Mouse (Mus musculus) megakaryocyte-erythroid progenitor cell, adult 5 weeks (primary cell): ENCODE measurements around the gene Dbnl. TPM values are rescaled to one million over a fixed set of nuclear protein-coding genes. Genes with fewer than 3 reads are reported as not detected.

ENCODE experiments used
- polyA plus RNA-seq: library from polyadenylated mRNA; stranded (reverse); fragments of >175 nt; gene quantifications from 2 replicates; pipeline ENCODE4 v1.2.3, GENCODE M21; 2012

The Dbnl gene
- polyA plus RNA-seq: 157 and 172 TPM in 2 replicates

DNA sequence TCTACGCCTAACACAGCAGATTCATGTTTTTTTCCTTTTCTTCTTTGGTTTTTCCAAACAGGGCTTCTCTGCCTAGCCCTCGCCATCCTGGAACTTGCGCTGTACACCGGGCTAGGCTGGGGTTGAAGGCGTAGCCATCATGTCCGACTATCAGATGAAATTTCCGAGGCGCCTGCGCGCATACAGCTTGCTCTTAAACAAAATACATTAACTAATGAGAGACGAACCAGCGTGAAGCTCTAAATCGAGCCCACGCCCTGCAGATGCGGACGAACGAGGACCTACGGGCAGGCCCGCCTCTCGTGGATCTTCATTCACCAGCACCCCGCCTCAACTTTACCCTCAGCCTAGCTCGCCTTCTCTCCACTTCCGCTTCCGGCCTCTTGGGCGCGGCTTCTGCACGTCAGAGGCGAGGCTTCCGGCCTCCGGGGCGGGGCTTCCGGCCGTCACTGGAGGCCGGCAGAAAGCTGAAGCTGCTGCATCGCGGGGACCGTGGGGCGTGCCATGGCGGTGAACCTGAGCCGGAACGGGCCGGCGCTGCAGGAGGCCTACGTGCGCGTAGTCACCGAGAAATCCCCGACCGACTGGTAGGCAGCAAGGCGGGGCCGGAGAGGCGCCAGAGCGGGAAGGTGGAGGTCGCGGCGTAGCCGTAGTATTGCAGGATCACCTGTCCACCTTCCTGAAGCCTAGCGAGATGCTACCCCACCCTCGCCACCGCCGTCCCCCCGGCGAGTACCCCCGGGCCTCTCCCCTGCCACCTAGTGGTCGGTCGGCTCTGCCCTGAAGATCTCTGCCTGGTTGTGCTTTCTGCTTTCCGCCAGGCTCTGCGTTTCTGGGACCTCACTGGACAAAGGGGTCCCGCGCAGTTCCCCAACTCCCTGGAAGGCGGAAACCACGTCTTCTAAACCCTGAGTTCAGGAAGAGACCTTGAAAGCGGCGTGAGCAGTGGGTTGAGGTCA lies at the start of gene Dbnl:
TSS of gene Dbnl (plus strand) at position 433 of the 959 bp plus-strand sequence.

DNA sequence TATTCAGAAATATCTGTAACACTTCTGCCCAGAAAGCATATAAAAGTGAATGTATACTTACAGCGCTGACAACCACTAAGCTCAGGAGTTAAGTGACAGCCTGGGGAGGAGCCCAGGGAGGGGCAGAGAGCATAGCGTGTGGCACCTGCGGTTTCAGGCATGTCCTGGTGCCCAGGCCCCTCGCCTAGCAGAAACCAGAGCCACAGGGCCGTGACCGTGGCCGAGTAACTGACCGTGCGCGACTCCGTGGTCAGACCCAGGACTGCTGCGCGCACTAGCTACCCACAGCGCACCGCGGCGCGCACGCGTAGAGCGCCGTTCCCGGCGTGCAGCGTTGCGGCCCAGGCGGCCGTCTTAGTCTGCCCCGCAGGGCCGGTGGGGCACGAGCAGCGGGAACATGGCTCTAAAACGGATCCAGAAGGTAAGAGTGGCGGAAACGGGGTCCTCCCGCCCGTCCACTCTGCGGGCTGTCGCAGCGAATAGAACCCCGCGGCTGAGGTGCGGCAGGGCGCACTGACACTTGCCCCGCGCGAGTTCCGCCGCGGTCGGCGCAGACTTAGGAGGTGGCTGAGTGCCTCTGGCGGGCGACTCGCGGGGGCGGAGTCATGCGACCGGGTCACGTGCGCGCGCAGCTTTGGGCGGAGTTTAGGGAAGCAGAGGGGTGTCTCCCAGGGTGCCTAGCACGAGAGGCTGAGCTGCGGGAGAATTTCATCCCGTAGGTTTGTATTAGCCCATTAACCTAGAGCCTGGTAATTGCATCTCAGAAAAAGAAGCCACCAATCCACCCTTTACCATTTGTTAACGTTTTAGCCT lies 26.3 kb upstream of the Dbnl start, which contains the start of gene Urgcp:
TSS of gene Urgcp (minus strand) at position 557 of the 813 bp plus-strand sequence.

DNA sequence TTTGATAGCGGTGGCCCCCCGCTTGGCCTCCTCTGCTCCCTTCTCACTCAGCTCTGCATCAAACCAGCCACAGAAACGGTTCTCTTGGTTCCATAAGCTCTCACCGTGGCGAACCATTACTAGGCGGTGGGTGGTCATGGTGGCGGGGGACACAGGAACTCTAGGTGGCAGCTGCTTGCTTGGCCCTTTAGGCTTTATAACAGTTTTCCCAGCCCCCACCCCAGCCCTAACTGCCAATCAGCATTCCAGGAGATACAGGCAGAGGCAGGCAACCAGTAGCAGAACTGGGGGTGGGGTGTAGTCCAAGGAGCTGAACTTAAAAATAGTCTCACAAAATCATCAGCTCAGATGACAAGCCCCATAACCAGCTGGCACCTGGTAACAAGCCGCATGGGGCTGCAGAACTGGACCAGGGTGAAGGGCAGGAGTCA lies 15.3 kb downstream of the Dbnl start, which contains the start of gene Pgam2:
TSS of gene Pgam2 (minus strand) at position 183 of the 431 bp plus-strand sequence.

DNA sequence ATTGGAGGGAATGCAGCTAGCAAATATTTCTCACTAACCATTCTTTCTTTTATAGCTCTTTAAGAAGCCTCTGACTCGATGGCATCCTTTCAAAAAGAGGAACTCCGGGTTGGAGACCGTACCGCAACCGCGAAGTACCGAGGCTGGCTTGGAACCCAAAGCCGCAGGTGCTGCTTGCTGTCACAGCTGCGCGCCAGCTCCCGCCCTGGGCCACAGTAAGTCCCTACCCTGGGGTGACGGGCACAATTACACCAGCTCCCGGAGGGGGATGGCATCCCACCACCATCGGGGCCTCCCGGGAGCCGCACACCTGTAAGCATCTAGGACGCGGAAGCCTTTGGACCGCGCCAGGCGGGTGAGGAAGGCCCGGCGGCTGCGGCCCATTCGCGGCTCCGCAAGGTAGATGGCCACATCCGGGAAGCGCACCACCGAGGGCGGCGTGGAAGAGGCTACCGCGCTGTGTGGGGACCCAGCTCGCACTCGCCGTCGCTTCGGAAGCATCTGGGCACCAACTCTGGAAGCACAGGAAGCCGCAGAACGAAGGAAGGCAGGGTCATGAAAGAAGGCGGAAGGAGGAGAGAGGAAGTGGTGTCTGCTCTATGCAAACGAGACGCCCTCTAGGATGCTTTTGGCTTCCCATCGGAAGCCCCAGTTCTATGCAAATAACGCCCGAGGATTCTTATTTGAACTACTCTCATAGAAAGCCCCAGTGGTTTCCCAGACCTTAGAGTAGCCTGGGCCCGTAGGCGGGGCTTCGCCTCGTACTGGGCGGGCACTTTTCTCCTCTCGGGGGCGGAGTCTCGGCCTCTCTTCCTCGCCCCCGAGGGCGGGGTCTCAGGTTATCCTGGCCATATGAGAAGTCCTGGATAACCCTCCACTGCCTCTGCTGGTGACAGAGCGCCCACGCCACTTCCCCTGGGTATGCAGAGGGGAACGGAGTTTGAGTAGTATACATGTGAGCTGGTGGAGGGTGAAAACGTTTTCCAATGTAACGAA lies 49.3 kb downstream of the Dbnl start, which contains the start of gene Polm:
TSS of gene Polm (minus strand) at position 766 of the 996 bp plus-strand sequence.

Other genes starting within 250 kb of the Dbnl start
- 8.1 and 9.3 TPM in 2 replicates for gene Ccdc117, start 246.3 kb upstream of the Dbnl start, polyA plus RNA-seq
- gene Ankrd36, start 218.8 kb upstream of the Dbnl start, polyA plus RNA-seq: 0.04 TPM in 1 of 2 replicates, not detected in the other
- gene Mrps24, start 72.8 kb upstream of the Dbnl start, polyA plus RNA-seq: 159 and 167 TPM in 2 replicates
- 9.0 and 10.1 TPM in 2 replicates for gene Urgcp, start 26.1 kb upstream of the Dbnl start, polyA plus RNA-seq
- gene Pgam2, start 15.2 kb downstream of the Dbnl start, polyA plus RNA-seq: 0.30 and 0.47 TPM in 2 replicates
- 10.3 TPM in 2 replicates for gene Polm, start 49.5 kb downstream of the Dbnl start, polyA plus RNA-seq
- 0.28 and 0.75 TPM in 2 replicates for gene Aebp1, start 73.5 kb downstream of the Dbnl start, polyA plus RNA-seq
- 732 and 786 TPM in 2 replicates for gene Pold2, start 89.8 kb downstream of the Dbnl start, polyA plus RNA-seq
- not detected in 2 replicates for gene Myl7, start 110.3 kb downstream of the Dbnl start, polyA plus RNA-seq
- gene Gck, start 161.6 kb downstream of the Dbnl start, polyA plus RNA-seq: not detected in 2 replicates
- 9.9 and 10.5 TPM in 2 replicates for gene Ykt6, start 167.2 kb downstream of the Dbnl start, polyA plus RNA-seq